Mouse (Mus musculus) intestine, embryonic 16.5 days (tissue): ENCODE data around the gene Rbm11. TPM values are rescaled to one million over a fixed set of nuclear protein-coding genes. Genes with fewer than 3 reads are reported as not detected.

ENCODE experiments used
- ATAC-seq: fragments of 200-750 bp; cut with Nextera tagmentation; 2 replicates; pipeline ENCODE4 v1.8.0; 2017; ENCODE audit warnings: moderate TSS enrichment, moderate library complexity
- H3K27ac ChIP-seq: fragments of 300-500 bp; sonication (generic); 2 replicates; pipeline ENCODE4 v1.5.1; 2014; ENCODE audit warnings: mild to moderate bottlenecking, low read length
- H3K27me3 ChIP-seq: fragments of 300-500 bp; sonication (generic); replicated peaks from 2 replicates; pipeline ENCODE4 v1.6.1; 2014; ENCODE audit warnings: low read length, control low read depth, mixed read lengths; ENCODE audit not compliant: control insufficient read depth, insufficient read depth
- H3K36me3 ChIP-seq: fragments of 300-500 bp; sonication (generic); 2 replicates; pipeline ENCODE4 v1.6.1; 2014; ENCODE audit warnings: low read length, control low read depth; ENCODE audit not compliant: control insufficient read depth, insufficient read depth
- H3K4me1 ChIP-seq: fragments of 300-500 bp; sonication (generic); 2 replicates; pipeline ENCODE4 v1.6.1; 2014; ENCODE audit warnings: low read length, control low read depth, mixed read lengths; ENCODE audit not compliant: control insufficient read depth, insufficient read depth
- H3K4me2 ChIP-seq: fragments of 300-500 bp; sonication (generic); 2 replicates; pipeline ENCODE4 v1.6.1; 2014; ENCODE audit warnings: low read depth, low read length, control low read depth
- H3K4me3 ChIP-seq: fragments of 300-500 bp; sonication (generic); 2 replicates; pipeline ENCODE4 v1.5.1; 2014; ENCODE audit warnings: mild to moderate bottlenecking, low read length
- H3K9ac ChIP-seq: fragments of 300-500 bp; sonication (generic); 2 replicates; pipeline ENCODE4 v1.6.1; 2014; ENCODE audit warnings: low read depth, low read length
- H3K9me3 ChIP-seq: fragments of 300-500 bp; sonication (generic); 2 replicates; pipeline ENCODE4 v1.6.1; 2016; ENCODE audit warnings: low read length, control low read depth; ENCODE audit not compliant: control insufficient read depth
- WGBS: fragments of 180-500 bp; shearing (Covaris S2); extraction: QIAGEN DNeasy Blood & Tissue Kit; methylation state at CpG from one replicate; pipeline ENCODE4 v1.1.7; 2014; 5-methylcytosine and 5-hydroxymethylcytosine counted together
- polyA plus RNA-seq: library from polyadenylated mRNA; unstranded; fragments of >200 nt; fragmentation: Nextera tagmentation; extraction: Ambion mirVana; gene quantifications from 2 replicates; pipeline ENCODE4 v1.2.1, GENCODE M21; 2015

Gene Rbm11
- polyA plus RNA-seq = 0.20 and 0.31 TPM in 2 replicates

DNA sequence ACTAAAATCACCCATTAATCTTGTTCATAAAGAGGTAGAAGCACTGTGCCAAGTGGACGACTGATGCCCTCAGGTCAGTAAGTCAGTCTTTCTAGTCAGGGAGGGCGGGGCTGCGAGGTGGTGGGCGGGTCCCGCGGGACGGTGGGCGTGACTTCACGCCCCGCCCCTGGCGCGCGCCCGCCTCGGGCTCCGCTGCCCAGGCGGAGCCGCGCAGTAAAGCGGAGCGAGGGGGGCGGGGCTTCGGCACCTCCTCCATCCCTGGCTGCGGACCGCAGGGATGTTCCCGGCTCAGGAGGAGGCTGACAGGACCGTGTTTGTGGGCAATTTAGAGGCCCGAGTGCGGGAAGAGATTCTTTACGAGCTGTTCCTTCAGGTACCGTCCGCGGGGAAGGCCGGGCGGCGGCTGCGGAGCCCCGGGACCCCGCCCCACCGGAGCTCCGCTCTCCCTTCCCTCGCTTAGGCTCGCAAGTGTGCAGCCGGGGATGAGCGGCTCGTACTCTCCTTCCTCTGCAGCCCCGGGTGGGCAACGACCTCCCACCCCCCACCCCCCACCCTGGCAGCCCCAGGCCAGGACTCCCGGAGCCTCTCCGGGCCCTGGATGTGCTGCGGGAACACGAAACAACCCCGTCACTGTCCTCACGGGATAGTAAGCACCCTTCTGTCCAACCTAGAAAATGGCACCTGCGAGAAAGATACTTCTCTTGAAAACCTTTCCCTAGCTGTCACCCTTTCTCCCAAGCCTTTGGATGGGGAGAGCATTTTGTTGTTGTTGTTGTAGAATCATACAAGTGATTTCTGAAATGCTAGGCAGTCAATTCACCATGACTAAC is at the start of gene Rbm11:
Rbm11 (plus strand) TSS at position 174 of the 830 bp plus-strand sequence.
- no peaks in the 10 kb centered on the region; the same call in 1 of the 2 replicates for H3K27me3 ChIP-seq
- peak within 1 kb of the TSS; percentile 57 for H3K9ac ChIP-seq
- no peaks in the 10 kb centered on the region for H3K9me3 ChIP-seq
- H3K4me3 ChIP-seq = peak within 1 kb of the TSS; percentile 77
- no peak within 1 kb of the TSS for H3K27ac ChIP-seq
- ATAC-seq = peak; percentile 99
- H3K36me3 ChIP-seq = no peaks in the 10 kb centered on the region
- no peaks in the 10 kb centered on the region for H3K4me1 ChIP-seq
- WGBS = 0% methylated on average over 52 of the region's 55 CpGs
- H3K4me2 ChIP-seq = peak within 1 kb of the TSS; percentile 91

DNA sequence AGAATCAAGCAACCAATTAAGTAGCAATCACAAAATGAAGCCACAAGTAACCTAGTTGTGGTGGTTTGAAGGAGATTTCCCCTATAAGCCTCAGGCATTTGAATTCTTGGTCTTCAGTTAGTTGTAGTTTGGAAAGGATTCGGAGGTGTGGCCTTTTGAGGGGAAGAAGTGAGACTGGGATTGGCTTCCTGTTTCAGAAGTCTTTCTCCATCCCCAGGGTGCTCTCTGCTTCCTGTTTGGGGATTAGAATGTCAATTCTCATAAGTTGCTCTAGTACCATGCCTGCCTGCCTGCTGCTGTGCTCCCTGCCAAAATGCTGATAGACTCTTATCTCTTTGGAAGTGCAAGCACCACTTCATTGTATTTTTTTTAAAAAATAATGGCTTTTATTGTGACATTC is 47.3 kb upstream of the Rbm11 start:
- H3K4me3 ChIP-seq = no peak overlapping the region
- H3K9ac ChIP-seq = no peak overlapping the region
- WGBS = 87% methylated on average over 1 of the region's 1 CpGs
- no peak overlapping the region for H3K4me2 ChIP-seq
- ATAC-seq = no peak
- no peaks in the 10 kb centered on the region for H3K4me1 ChIP-seq
- H3K27ac ChIP-seq = no peak overlapping the region
- no peaks in the 10 kb centered on the region for H3K27me3 ChIP-seq
- no peaks in the 10 kb centered on the region for H3K36me3 ChIP-seq
- no peaks in the 10 kb centered on the region for H3K9me3 ChIP-seq

DNA sequence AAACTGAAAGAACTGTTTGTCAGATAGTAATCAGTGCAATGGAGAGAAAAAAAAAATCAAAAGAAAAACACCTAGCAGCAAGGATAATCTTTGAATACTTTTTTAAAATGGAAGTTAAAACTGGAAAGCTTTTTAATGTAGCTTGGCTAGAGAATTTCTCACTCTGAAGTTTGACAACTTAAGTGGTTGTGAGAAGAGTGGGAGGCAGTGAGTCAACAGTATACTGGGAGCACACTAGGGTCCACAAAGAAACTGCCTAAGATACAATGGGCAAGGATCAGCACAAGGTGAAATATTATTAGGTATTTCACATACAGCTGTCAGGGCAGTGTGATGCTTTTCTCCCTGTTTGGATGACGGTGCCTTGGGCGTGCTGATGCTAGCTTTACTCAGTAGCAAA is 29.7 kb upstream of the Rbm11 start:
- Histone ChIP-seq H3K27me3 (no peaks in the 10 kb centered on the region), H3K4me3 (no peak overlapping the region), H3K36me3 (no peaks in the 10 kb centered on the region), H3K9ac (no peak overlapping the region), H3K4me2 (no peak overlapping the region), H3K27ac (no peak overlapping the region), H3K9me3 (no peaks in the 10 kb centered on the region), H3K4me1 (no peaks in the 10 kb centered on the region)
- ATAC-seq = no peak
- 93% methylated on average over 2 of the region's 2 CpGs for WGBS

DNA sequence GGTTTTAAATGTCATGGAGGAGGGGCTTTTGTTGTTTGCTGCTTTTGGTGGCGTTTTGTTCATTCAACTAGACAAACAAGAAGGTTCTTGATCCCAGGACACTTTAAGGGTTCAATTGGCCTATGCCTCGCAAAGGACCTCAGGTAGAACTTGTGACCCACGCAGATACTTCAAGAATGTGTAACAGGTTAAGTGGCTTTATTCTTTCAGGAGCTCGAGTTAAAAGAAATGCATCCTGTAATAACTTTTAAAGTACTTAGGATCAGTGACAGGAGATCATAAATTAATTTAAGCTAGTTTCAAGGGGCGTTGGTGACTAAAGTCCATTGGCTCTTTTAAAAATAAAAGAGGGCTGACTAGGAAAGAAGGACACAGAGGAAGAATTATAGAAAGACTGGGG is 10.4 kb upstream of the Rbm11 start:
- ATAC-seq = peak; percentile 76
- 52% methylated on average over 5 of the region's 5 CpGs for WGBS

DNA sequence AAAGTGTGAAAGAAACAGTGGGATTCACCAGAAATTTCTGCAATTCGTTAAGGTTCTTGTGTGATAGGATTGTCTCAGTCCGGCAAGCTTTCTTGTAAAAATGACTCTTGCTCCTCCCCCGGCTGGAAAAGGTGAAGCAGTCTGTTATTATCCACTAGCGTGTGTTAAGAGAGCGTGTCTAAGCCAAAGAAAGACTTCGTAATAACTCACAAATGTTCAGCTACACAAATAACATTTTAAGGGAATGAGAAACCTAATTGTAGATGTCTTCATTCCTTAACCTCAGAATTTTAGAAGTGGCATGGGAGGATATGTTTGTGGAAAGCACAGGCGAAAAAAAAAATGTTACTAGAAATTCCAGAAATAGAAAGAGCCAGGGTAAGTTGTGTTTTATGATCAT is 6.7 kb upstream of the Rbm11 start, which contains the start of gene Lipi:
Lipi (minus strand) TSS at position 101 of the 400 bp plus-strand sequence.
- H3K4me2 ChIP-seq = no peak within 1 kb of the TSS

More for the DNA sequence above, 10.4 kb upstream of the Rbm11 start:
- H3K4me1 ChIP-seq = no peaks in the 10 kb centered on the region
- no peak overlapping the region for H3K4me2 ChIP-seq
- H3K27me3 ChIP-seq = no peaks in the 10 kb centered on the region
- H3K9ac ChIP-seq = no peak overlapping the region
- H3K9me3 ChIP-seq = no peaks in the 10 kb centered on the region
- no peaks in the 10 kb centered on the region for H3K36me3 ChIP-seq
- no peak overlapping the region for H3K4me3 ChIP-seq
- H3K27ac ChIP-seq = no peak overlapping the region

DNA sequence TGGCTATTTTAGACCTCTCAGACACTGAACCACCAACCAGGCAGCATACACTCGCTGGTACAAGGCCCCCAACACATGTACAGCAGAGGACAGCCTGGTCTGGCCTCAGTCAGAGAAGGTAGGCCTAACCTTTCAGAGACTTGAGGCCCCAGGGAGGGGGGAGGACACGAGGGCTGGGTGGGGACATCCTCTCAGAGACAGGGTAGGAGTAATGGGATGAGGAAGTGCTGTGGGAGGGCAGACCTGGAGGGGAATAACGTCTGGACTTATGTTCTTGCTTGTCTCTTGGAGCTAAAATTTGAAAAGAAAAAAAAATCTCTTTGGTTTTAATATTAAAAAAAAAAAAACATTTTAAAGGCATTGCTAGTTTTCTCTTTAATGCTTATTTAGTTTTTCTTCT is 6.2 kb upstream of the Rbm11 start:
- Histone ChIP-seq H3K9me3 (no peaks in the 10 kb centered on the region), H3K27ac (no peak overlapping the region), H3K9ac (no peak overlapping the region), H3K27me3 (no peaks in the 10 kb centered on the region), H3K4me3 (no peak overlapping the region), H3K4me1 (no peaks in the 10 kb centered on the region), H3K36me3 (no peaks in the 10 kb centered on the region), H3K4me2 (no peak overlapping the region)
- ATAC-seq = no peak
- WGBS = 27% methylated on average over 3 of the region's 3 CpGs

More for the DNA sequence above, 6.7 kb upstream of the Rbm11 start, which contains the start of gene Lipi:
- no peaks in the 10 kb centered on the region for H3K27me3 ChIP-seq
- no peak within 1 kb of the TSS for H3K4me3 ChIP-seq
- H3K27ac ChIP-seq = no peak within 1 kb of the TSS
- H3K36me3 ChIP-seq = no peaks in the 10 kb centered on the region
- no peaks in the 10 kb centered on the region for H3K9me3 ChIP-seq
- ATAC-seq = no peak
- 77% methylated on average over 7 of the region's 7 CpGs for WGBS
- no peak within 1 kb of the TSS for H3K9ac ChIP-seq
- no peaks in the 10 kb centered on the region for H3K4me1 ChIP-seq

DNA sequence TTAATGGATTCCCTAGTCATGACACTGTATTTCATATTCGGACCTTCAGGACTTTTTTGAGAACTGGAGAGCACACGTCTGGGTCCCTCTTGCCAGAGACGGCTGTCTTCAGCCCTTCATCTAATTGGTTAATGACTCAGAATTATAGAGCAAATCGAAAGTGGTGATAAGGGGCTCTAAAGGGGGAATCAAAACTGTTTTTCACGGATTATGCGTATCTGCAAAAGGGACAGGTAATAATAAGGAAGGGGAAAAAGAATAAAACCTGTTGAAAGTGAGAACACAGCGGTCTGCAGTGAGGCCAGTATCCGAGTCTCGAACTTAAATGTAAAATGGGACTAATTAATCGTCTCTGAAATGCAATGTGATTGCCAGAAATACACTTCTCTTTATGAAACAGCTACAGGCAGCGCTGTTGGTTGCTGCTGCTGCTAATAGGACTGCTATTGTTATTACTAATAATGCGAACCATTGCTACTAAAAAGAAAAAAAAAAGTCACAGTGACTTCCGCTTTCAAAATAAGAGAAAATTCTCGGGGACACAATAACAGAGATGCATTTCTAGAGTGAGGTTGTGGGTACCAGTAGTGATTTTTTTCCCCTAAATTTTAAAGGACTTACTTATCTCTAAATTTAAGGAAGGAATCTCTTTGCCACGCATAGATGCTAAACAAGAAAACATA is 998 bp downstream of the Rbm11 start:
- Histone ChIP-seq H3K27me3 (no peaks in the 10 kb centered on the region; the same call in 1 of the 2 replicates), H3K4me3 (peak overlapping the region; percentile 77), H3K4me1 (no peaks in the 10 kb centered on the region), H3K9ac (peak overlapping the region; percentile 57; the same call in 1 of the 2 replicates), H3K9me3 (no peaks in the 10 kb centered on the region), H3K36me3 (no peaks in the 10 kb centered on the region), H3K4me2 (peak overlapping the region; percentile 91), H3K27ac (no peak overlapping the region)
- 15% methylated on average over 15 of the region's 15 CpGs for WGBS
- peak; percentile 9; the same call in 1 of the 2 replicates for ATAC-seq

DNA sequence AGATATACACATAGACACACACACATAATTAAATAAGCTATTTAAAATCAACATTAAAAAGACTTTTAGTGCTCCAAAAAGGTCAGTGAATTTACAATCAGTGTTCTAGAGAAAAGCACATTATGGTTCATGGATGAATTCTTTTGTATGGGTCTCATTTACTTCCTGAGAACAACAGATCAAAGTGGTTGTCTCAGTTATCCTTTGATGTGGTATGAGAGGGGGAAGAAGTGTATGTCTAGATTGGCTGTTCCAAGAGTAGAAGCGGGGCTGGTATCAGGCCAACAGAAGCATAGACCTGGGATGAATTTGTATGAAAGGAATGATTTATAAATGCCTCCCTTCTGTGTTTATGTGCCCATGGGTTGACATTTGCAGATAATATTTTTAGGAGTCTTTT is 13.8 kb downstream of the Rbm11 start:
- H3K27me3 ChIP-seq = no peaks in the 10 kb centered on the region
- no peaks in the 10 kb centered on the region for H3K9me3 ChIP-seq
- no peak overlapping the region for H3K27ac ChIP-seq
- 86% methylated on average over 1 of the region's 1 CpGs for whole genome bisulfite sequencing
- ATAC-seq = no peak
- H3K9ac ChIP-seq = no peak overlapping the region
- no peak overlapping the region for H3K4me2 ChIP-seq
- no peaks in the 10 kb centered on the region for H3K4me1 ChIP-seq
- no peak overlapping the region for H3K4me3 ChIP-seq
- H3K36me3 ChIP-seq = no peaks in the 10 kb centered on the region

DNA sequence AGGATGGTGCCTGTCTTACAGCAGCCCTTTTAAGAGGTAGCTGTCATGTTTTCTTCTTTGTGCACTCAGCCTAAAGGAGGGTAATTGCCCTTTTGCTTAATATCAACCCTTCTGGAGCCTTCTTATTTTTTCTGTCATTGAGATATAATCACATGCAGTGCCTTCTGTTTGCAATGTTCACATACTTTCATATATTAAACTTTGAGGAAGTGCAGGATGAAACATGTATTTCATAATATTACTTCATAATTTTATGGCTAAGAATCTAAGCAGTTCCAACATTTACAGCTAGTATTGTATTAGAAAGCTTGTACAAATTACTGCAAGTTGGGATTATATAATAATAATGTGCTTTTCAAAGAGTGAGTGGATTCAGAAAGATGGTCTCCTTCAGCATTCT is 19.9 kb downstream of the Rbm11 start:
- Histone ChIP-seq H3K27ac (no peak overlapping the region), H3K36me3 (no peaks in the 10 kb centered on the region), H3K9me3 (no peaks in the 10 kb centered on the region), H3K4me3 (no peak overlapping the region), H3K9ac (no peak overlapping the region), H3K4me1 (no peaks in the 10 kb centered on the region), H3K27me3 (no peaks in the 10 kb centered on the region), H3K4me2 (no peak overlapping the region)
- ATAC-seq = no peak
